Mouse (Mus musculus): ENCODE data around the gene Rnf157. TPM values are rescaled to one million over a fixed set of nuclear protein-coding genes. Genes with fewer than 3 reads are reported as not detected.

Gene Rnf157
- polyA plus RNA-seq, 1 experiment from 2014 or later, result 19.9 TPM

DNA sequence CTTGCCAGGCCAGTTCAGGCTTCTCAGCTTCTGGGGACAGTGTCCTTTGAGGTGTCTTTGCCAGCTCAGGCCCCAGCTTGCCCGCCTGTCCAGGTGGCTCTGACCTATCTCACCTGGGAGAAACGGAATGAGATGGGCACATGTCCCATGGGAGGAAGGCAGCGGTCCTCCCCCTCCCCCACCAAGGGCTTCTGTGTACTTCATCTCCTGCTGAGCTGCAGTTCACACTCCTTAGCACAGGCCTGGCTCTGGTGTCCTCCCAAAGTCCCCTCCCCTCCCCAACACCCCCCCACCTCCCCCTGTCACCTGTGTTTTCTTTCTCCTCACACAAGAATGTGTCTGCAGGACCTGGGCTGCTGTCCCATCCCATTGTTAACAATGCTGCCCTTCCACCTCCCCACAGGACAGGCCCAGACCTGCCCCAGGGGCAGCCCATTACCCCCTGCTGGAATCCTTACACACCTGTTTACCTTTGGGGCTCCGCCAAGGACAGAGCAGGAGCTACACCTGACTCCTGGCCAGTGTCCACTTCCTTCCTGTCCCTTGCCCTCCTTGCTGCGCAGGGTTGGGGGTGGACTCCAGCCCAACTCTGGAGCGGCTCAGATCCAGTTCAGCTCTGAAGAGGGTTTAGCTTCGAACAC lies 85.7 kb downstream of the Rnf157 start:
- Histone ChIP-seq H3K27ac (ENCODE audit: low read depth) (no peak overlapping the region), H3K4me1 (replicated peaks; ENCODE audit: control insufficient read depth, insufficient read depth, low read length) (peaks cover 11% of the 10 kb centered on the region), H3K9ac (ENCODE audit: low read length) (no peak overlapping the region), H3K4me2 (ENCODE audit: low read length) (no peak overlapping the region), H3K27me3 (replicated peaks; ENCODE audit: control insufficient read depth, insufficient read depth, low read length) (no peaks in the 10 kb centered on the region), H3K4me3 (ENCODE audit: low read depth, low read length) (no peak overlapping the region), H3K9me3 (ENCODE audit: control insufficient read depth, low read length) (no peaks in the 10 kb centered on the region), H3K36me3 (ENCODE audit: control insufficient read depth, insufficient read depth, low read length) (no peaks in the 10 kb centered on the region)
- no peak for DNase-seq (ENCODE audit: low spot score)
- WGBS, result 75% methylated on average over 7 of the region's 7 CpGs
- no peak for ATAC-seq (replicated peaks; ENCODE audit: low FRiP score, low TSS enrichment, low read depth)

- 3% methylated on average over 41 of the region's 41 CpGs for WGBS
- no peaks in the 10 kb centered on the region for H3K9me3 ChIP-seq (ENCODE audit: control insufficient read depth, low read length)
- peak overlapping the region; percentile 100 for H3K4me2 ChIP-seq (ENCODE audit: low read length)
- peak overlapping the region; percentile 38 for H3K4me3 ChIP-seq (ENCODE audit: low read depth, low read length)
- DNase-seq (ENCODE audit: low spot score), result peak; percentile 97
- no peak overlapping the region for H3K27ac ChIP-seq (ENCODE audit: low read depth)
- no peaks in the 10 kb centered on the region for H3K4me1 ChIP-seq (replicated peaks; ENCODE audit: control insufficient read depth, insufficient read depth, low read length)
- no peaks in the 10 kb centered on the region for H3K36me3 ChIP-seq (ENCODE audit: control insufficient read depth, insufficient read depth, low read length)
- peak overlapping the region; percentile 66 for H3K9ac ChIP-seq (ENCODE audit: low read length)
- ATAC-seq (replicated peaks; ENCODE audit: low FRiP score, low TSS enrichment, low read depth), result peak; percentile 88
- no peaks in the 10 kb centered on the region for H3K27me3 ChIP-seq (replicated peaks; ENCODE audit: control insufficient read depth, insufficient read depth, low read length)
Measured at GRCm38 (mm10) chr11:116318719-116319659, 93.8 kb downstream of the Rnf157 start.

DNA sequence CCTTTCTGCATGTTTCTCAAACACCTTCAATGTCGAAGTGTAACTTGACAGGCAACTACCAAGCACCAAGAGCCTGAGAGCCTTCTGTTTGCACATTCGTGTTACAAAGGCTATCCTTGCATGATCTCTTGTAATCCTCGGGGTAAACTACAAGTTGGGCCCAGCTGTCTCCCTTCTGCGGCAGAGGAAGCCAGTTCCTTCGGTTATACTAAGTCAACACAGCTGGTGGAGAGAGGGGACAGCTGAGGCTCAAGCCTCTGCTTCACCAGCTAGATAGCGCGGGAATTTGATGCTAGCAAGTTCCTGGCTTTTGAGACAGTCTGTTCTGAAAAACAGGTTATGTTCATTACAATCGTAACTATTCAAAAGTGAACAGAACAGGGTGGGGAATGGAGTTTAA lies 100.5 kb downstream of the Rnf157 start:
- no peak overlapping the region for H3K4me3 ChIP-seq (ENCODE audit: low read depth, low read length)
- H3K9ac ChIP-seq (ENCODE audit: low read length), result no peak overlapping the region
- no peak overlapping the region for H3K4me2 ChIP-seq (ENCODE audit: low read length)
- no peaks in the 10 kb centered on the region for H3K4me1 ChIP-seq (replicated peaks; ENCODE audit: control insufficient read depth, insufficient read depth, low read length)
- no peaks in the 10 kb centered on the region for H3K27me3 ChIP-seq (replicated peaks; ENCODE audit: control insufficient read depth, insufficient read depth, low read length)
- H3K9me3 ChIP-seq (ENCODE audit: control insufficient read depth, low read length), result no peaks in the 10 kb centered on the region
- WGBS, result 27% methylated on average over 8 of the region's 8 CpGs
- no peak overlapping the region for H3K27ac ChIP-seq (ENCODE audit: low read depth)
- H3K36me3 ChIP-seq (ENCODE audit: control insufficient read depth, insufficient read depth, low read length), result no peaks in the 10 kb centered on the region
- ATAC-seq (replicated peaks; ENCODE audit: low FRiP score, low TSS enrichment, low read depth) (no peak; the same call in 1 of the 2 replicates), DNase-seq (ENCODE audit: low spot score) (no peak)

- Histone ChIP-seq H3K9ac (ENCODE audit: low read length) (no peak overlapping the region), H3K4me3 (ENCODE audit: low read depth, low read length) (no peak overlapping the region), H3K27me3 (replicated peaks; ENCODE audit: control insufficient read depth, insufficient read depth, low read length) (no peaks in the 10 kb centered on the region), H3K36me3 (ENCODE audit: control insufficient read depth, insufficient read depth, low read length) (no peaks in the 10 kb centered on the region), H3K4me1 (replicated peaks; ENCODE audit: control insufficient read depth, insufficient read depth, low read length) (0 out of 2 replicates have a peak, but pooled peaks cover 4% of the 10 kb centered on the region), H3K9me3 (ENCODE audit: control insufficient read depth, low read length) (no peaks in the 10 kb centered on the region), H3K4me2 (ENCODE audit: low read length) (no peak overlapping the region), H3K27ac (ENCODE audit: low read depth) (no peak overlapping the region)
- WGBS, result 30% methylated on average over 8 of the region's 8 CpGs
- ATAC-seq (replicated peaks; ENCODE audit: low FRiP score, low TSS enrichment, low read depth), result no peak
- no peak for DNase-seq (ENCODE audit: low spot score)
Measured at GRCm38 (mm10) chr11:116311169-116311568, 101.7 kb downstream of the Rnf157 start.

DNA sequence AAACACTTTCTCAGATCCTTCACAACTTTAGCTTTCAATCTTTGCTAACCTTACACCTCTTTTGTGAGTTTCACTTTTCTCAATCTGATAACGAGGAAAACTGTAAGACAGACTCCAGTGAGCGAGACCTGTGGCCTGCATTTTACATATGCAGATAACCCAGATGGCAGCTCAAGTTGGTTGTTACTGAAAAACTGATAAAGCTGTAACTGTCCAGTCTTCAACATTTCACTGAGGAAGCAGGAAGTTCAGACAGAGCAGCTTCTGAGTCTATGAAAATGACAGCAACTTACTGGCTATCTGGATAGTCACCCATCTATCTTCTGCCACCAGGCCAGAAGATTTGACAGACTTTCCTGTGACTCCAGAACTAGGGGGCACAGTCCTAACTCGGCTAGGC lies 103.2 kb downstream of the Rnf157 start:
- 73% methylated on average over 3 of the region's 3 CpGs for WGBS

DNA sequence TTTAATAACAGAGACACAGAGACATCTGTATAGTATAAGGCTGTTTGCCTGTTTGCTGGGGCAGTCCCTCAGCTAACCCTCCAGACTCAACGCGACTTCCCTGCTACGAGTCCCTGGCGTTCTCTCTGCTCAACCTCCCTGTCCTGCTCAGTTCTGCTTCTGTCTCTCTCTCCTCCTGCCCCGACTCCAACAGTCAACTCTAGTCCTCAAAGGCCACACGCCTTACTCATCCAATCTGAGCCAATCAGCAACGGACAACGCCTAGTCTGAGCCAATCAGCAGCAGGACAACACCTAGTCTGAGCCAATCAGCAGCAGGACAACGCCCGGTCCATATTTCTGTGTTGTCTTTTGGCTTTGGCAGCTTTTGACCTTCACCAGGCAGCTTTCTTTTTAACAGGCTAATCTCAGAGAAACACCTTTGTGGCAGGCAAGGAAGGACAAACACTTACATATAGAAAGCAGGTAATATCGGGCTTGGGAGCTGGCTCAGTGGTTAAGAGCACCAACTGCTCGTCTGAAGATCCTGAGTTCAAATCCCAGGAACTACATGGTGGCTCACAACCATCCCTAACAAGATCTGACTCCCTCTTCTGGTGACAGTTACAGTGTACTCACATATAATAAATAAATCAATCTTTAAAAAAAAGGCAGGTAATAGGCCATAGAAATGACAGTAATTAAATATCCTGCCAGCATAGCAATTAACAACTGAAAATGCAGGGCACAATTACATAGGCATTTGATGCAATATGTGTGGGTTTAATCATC lies 104.9 kb downstream of the Rnf157 start:
- Histone ChIP-seq H3K9me3 (ENCODE audit: control insufficient read depth, low read length) (no peaks in the 10 kb centered on the region), H3K4me2 (ENCODE audit: low read length) (no peak overlapping the region), H3K4me1 (replicated peaks; ENCODE audit: control insufficient read depth, insufficient read depth, low read length) (0 out of 2 replicates have a peak, but pooled peaks cover 4% of the 10 kb centered on the region), H3K9ac (ENCODE audit: low read length) (no peak overlapping the region), H3K27me3 (replicated peaks; ENCODE audit: control insufficient read depth, insufficient read depth, low read length) (no peaks in the 10 kb centered on the region), H3K36me3 (ENCODE audit: control insufficient read depth, insufficient read depth, low read length) (peaks cover 21% of the 10 kb centered on the region), H3K27ac (ENCODE audit: low read depth) (no peak overlapping the region), H3K4me3 (ENCODE audit: low read depth, low read length) (no peak overlapping the region)
- 91% methylated on average over 12 of the region's 12 CpGs for WGBS
- no peak for ATAC-seq (replicated peaks; ENCODE audit: low FRiP score, low TSS enrichment, low read depth)
- no peak for DNase-seq (ENCODE audit: low spot score)

More for the DNA sequence above, 103.2 kb downstream of the Rnf157 start:
- no peak for DNase-seq (ENCODE audit: low spot score)
- Histone ChIP-seq H3K27ac (ENCODE audit: low read depth) (no peak overlapping the region), H3K36me3 (ENCODE audit: control insufficient read depth, insufficient read depth, low read length) (peaks cover 5% of the 10 kb centered on the region), H3K27me3 (replicated peaks; ENCODE audit: control insufficient read depth, insufficient read depth, low read length) (no peaks in the 10 kb centered on the region), H3K4me2 (ENCODE audit: low read length) (no peak overlapping the region), H3K9me3 (ENCODE audit: control insufficient read depth, low read length) (no peaks in the 10 kb centered on the region), H3K9ac (ENCODE audit: low read length) (no peak overlapping the region), H3K4me1 (replicated peaks; ENCODE audit: control insufficient read depth, insufficient read depth, low read length) (0 out of 2 replicates have a peak, but pooled peaks cover 4% of the 10 kb centered on the region), H3K4me3 (ENCODE audit: low read depth, low read length) (no peak overlapping the region)
- ATAC-seq (replicated peaks; ENCODE audit: low FRiP score, low TSS enrichment, low read depth), result no peak

GRCm38 (mm10) chr11:116307019-116307725 lies 105.7 kb downstream of the Rnf157 start, which contains the start of gene Exoc7:
Gene Exoc7 (minus strand): TSS chr11:116307233.
- Histone ChIP-seq H3K4me2 (ENCODE audit: low read length) (peak within 1 kb of the TSS; percentile 71), H3K9me3 (ENCODE audit: control insufficient read depth, low read length) (no peaks in the 10 kb centered on the region), H3K4me3 (ENCODE audit: low read depth, low read length) (peak within 1 kb of the TSS; percentile 64), H3K27me3 (replicated peaks; ENCODE audit: control insufficient read depth, insufficient read depth, low read length) (no peaks in the 10 kb centered on the region), H3K9ac (ENCODE audit: low read length) (peak within 1 kb of the TSS; percentile 58), H3K27ac (ENCODE audit: low read depth) (0 out of 2 replicates have a peak within 1 kb of the TSS, but pooled peaks have one; percentile 22), H3K36me3 (ENCODE audit: control insufficient read depth, insufficient read depth, low read length) (peaks cover 29% of the 10 kb centered on the region), H3K4me1 (replicated peaks; ENCODE audit: control insufficient read depth, insufficient read depth, low read length) (0 out of 2 replicates have a peak, but pooled peaks cover 4% of the 10 kb centered on the region)
- DNase-seq (ENCODE audit: low spot score) (no peak), ATAC-seq (replicated peaks; ENCODE audit: low FRiP score, low TSS enrichment, low read depth) (no peak)
- WGBS, result 85% methylated on average over 10 of the region's 10 CpGs
